Mouse (Mus musculus): ENCODE results near the gene Nxn.

DNA sequence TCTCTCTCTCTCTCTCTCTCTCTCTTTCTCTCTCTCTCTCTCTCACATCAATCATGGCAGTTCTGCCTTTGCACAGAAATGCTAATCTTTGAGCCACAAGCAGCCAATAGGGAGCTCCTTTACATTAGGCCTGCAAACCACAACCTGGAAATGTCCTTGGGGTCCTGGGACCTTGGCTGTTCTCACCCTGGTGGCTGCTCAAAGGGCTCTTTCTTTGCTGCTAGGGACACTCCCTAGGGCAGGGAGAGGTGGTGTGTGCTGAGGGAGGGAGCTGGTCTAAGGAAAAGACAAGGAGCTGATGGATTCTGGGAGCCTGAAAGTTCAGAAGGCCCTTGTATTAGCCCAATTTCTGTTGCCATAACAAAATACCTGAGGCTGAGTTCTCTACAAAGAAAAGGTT, 28.4 kb downstream of the Nxn start:
- TF ChIP-seq CTCF (IDR thresholded peaks at IDR 0.05; ENCODE audit: low read depth, low read length) (no peak), POLR2A (IDR thresholded peaks at IDR 0.05; ENCODE audit: borderline replicate concordance, low read depth, low read length) (no peak)
